Mouse (Mus musculus) large intestine, adult 2 months (tissue): ENCODE results near the gene Plg. TPM values are rescaled to one million over a fixed set of nuclear protein-coding genes. Genes with fewer than 3 reads are reported as not detected.

Source experiments
- DNase-seq: peaks from one replicate; pipeline ENCODE4 v3.0.0-alpha.2; 2012; ENCODE audit warnings: low read depth, low spot score
- WGBS: fragments of 180-500 bp; shearing (Covaris S2); methylation state at CpG from one replicate; pipeline ENCODE4 v1.1.7; 2018; 5-methylcytosine and 5-hydroxymethylcytosine counted together
- polyA plus RNA-seq: library from polyadenylated mRNA; depleted of rRNA; stranded (reverse); fragments of >200 nt; gene quantifications from 2 replicates; pipeline ENCODE4 v1.2.3, GENCODE M21; 2012

Plg gene
- polyA plus RNA-seq, 1 experiment: 0.09 TPM

DNA sequence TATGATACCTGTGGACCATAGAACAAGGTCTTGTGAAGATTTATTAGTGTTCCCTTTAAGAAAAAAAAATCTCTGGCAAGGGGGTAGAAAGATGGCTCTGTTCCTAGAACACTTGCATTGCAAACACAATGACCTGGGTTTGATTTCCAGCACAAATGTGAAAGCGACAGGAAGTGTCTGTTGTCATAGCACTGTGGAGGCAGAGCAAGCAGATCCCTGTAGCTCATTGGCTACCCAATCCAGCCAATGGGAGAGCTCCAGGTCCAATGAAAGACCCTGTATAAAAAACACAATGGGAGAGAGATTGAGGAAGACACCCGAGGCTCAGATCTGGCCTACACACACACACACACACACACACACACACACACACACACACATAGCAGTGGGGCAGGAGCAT lies 4.1 kb downstream of the Plg start:
- DNase-seq: no peak

DNA sequence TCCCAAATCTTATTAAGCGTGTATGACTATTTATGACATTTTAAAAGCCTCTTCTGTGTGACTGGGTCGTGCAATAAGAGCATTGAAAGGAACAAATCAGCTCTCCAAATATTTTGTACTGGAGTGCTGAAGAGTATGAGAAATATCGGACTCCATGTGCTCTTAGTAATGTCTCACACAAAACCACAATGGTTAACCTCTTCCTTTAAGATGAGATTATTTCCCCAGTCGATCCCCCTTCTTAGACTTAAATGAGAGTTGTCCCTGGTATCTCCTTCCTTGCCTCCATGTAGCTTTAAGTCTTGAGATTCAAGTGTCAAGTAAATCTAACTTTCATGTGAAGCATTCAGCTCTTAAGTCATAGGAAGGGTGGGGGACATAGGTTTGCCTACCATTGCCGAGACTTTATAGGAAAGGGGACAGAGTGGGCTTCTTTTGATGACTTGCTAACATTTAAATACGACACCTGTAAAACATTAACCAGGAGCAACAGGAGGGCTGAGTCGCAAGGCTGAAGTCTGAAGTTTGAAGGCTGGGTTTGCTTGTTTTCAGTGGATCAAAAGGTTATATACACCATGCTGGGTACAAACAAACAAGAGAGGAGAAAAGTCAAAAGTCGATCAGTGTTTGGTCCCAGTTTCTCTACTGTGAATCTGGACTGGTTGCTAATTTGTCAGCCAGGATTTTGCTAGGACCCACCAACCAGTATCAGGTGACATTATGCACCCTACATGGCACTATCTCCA lies 6.8 kb downstream of the Plg start:
- no peak for DNase-seq
- WGBS: 38% methylated on average over 8 of the region's 8 CpGs

More for the DNA sequence above, 4.1 kb downstream of the Plg start:
- 44% methylated on average over 2 of the region's 2 CpGs for WGBS

DNA sequence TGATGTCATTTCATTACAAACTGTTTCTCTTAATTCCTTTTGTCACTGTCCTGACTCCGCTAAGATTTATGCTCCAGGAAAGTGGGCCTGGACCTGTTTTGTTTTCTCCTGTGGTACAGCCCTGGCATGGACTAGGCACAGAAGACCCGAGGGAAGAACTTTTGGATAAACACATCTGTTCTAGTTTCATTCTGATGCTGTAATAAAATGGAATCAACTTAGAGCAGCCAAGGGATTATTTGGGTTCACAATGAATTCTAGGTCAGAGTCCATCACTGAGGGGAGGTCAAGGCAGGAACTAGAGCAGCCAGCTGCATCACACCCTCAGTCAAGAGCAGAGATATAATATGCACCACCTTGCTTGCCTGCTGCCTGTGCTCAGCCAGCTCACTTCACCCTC lies 9.4 kb downstream of the Plg start:
- DNase-seq: no peak
- 51% methylated on average over 2 of the region's 2 CpGs for WGBS

DNA sequence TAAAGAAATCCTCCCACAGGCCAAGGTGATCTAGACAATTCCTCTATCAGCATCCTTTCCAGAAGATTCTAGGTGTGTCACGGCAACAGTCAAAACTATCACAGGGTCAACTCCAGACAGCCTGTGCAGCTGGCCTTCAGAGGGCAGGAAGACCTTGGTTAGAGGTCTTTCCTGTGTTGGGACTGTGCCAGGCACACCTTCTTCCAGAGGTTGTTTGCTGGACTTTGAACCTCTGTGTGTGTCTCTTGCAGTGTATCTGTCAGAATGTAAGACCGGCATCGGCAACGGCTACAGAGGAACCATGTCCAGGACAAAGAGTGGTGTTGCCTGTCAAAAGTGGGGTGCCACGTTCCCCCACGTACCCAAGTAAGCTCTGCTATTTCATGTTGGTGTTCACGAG lies 9.8 kb downstream of the Plg start:
- no peak for DNase-seq
- 80% methylated on average over 7 of the region's 7 CpGs for WGBS

DNA sequence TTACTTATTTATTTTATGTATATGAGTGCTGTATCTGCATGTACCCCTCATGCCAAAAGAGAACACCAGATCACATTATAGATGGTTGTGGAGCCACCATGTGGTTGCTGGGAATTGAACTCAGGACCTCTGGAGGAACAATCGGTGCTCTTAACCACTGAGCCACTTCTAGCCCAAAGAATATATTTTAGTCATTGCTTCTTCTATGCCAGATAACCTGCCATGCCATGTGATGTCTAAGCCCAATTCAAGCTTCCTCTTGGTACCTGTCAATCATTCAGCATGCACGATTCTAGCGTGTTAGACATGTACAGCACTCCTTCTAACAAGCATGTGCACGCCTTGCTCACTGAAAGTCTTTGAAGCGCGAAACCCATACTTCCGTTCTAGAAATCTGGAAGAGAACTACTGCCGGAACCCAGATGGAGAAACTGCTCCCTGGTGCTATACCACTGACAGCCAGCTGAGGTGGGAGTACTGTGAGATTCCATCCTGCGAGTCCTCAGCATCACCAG lies 17.8 kb downstream of the Plg start:
- 88% methylated on average over 9 of the region's 9 CpGs for WGBS
- DNase-seq: no peak

DNA sequence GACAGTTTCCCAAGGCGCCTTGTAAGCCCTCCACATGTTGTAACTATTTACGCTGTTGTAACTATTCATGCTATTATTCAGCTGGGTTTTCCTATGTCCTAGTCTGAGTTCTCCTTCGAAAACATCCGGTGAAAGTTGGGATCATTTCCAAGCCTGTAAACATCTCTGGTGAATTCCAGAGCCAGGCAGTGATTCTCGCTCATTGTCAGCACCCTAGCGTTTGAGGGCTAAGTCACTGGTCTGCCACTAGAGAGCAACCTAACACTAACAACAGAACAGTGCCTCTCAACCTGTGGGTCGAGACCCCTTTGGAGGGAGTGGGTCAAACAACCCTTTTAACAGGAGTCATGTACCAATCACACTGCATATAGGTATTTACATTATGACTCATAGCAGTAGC lies 25.0 kb downstream of the Plg start:
- 36% methylated on average over 7 of the region's 7 CpGs for WGBS
- no peak for DNase-seq

DNA sequence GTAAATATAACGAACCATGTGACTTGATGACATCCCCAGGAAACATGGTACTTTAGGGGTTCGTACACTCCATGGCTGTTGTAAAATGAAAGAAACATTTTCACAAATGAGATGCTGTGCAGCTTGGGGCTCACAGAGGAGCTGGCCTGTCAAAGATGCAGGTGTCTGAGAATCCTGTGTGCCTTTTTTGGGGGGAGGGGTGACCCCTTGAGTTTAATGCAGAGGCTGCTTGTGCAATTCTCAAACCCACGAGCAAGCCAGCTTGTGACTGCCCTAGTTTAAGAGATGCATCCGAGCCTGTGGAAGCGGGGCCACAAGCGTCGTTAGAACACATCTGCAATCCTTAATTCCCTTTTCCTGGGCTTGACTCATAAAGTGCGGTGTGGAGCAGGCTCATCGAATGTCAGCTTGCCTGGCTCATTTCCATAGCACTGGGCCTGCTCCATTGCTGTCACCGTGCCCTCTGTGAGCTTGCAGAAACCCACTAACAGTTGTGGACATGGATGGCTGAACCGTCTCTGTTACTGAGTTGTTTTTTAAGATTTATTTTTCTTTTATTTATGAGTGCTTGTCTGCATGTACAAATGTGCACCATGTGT lies 31.0 kb downstream of the Plg start:
- WGBS: 68% methylated on average over 11 of the region's 11 CpGs
- no peak for DNase-seq

DNA sequence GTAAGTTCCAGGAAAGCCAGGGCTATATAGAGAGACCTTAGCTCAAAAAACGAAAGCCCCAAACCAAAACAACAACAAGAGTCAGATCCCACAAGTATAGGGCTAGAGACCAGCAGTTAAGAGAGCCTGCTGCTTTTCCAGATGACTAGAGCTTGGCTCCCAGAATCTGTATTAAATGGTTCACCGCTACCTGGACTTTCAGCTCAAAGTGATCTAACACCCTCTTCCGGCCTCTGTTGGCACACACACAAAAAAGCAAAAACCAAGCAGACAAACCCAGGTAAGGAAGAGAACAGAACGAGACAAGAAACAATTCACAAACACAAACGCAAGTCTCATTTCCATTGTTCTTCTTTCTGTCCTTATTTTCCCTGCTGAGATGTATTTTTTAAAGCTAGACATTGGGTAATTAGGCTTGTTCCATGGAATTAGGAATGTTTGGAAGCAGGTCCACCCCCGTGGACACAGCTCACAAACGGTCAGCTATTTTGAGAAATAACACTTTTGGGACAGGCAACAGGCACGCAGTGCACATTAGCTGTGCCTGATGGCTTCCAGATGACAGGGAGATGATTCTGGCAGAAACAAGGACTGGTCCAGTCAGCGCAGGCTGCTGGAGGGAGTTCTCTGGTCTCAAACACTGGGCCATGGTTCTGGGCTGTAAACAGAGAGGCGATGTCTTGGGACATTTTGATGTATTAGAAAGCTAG lies 33.9 kb downstream of the Plg start:
- WGBS: 62% methylated on average over 10 of the region's 10 CpGs
- DNase-seq: no peak

DNA sequence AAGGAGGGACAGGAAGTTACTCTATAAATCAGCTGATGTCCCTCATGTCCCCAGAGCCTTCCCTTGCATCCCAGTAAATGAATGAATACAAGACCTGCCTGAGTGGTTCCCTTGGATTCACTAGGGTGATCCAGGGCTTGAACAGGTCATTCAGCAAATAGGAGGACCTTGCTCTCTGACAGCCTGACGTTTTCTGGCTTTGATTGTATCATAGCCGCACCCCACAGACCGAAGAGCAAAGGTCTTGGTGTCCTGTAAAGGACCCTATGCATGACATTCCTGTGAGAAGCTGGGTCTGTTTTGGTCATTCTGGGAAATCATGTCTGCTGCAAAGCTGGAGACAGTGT lies 34.5 kb downstream of the Plg start:
- DNase-seq: no peak
- 39% methylated on average over 3 of the region's 3 CpGs for WGBS

DNA sequence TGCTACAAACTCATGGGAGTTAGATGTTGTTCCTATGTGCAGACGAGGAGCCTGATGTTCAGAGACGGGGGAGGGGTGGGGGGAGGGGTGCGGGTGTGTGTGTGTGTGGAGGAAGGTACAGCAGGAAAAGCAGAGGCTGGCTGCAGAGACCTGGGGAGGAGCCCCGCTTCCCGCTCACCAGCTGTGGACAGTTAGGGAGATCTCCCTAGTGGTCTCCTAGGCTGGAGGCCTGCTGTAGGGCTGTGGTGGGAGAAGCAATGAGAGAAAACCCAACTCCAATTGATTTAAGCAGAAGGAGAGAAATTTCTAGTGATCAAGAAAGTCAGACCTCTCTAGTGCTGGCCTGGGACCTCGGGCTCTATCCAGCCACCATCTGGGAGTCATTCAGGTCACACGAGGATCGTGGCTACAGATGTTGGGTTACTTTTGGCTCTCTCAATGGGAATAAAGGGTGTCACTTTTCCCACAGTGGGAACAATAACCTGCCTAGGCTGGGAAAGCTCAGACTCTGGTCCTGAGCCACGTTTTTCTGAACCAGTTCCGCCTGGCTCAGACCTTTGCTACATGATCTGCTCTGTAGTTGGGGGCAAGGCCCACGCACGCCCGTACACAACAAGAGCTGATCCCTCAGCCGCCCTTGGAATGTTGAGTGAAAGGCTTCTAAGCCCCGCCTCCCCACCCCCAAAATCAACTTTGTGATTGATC lies 36.8 kb downstream of the Plg start:
- no peak for DNase-seq

DNA sequence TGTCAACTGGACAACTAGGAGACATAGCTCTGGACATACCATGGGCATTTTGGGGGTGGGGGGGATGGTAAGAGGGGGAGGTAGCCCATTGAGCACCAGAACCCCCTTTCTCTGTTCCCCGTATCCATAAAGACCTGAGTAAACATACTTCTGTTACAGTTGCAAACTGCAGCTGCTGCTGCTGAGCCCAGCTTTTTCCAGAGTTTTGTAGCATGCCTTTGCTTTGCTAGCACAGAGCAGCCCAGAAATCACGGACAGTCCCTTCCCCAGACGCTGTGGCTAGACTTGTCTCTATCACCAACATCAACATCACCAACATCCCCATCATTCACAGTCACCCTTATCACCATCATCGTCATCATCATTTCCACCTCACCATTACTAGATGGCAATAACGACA lies 37.3 kb downstream of the Plg start:
- 57% methylated on average over 5 of the region's 5 CpGs for WGBS
- DNase-seq: no peak

More for the DNA sequence above, 36.8 kb downstream of the Plg start:
- WGBS: 51% methylated on average over 15 of the region's 15 CpGs

DNA sequence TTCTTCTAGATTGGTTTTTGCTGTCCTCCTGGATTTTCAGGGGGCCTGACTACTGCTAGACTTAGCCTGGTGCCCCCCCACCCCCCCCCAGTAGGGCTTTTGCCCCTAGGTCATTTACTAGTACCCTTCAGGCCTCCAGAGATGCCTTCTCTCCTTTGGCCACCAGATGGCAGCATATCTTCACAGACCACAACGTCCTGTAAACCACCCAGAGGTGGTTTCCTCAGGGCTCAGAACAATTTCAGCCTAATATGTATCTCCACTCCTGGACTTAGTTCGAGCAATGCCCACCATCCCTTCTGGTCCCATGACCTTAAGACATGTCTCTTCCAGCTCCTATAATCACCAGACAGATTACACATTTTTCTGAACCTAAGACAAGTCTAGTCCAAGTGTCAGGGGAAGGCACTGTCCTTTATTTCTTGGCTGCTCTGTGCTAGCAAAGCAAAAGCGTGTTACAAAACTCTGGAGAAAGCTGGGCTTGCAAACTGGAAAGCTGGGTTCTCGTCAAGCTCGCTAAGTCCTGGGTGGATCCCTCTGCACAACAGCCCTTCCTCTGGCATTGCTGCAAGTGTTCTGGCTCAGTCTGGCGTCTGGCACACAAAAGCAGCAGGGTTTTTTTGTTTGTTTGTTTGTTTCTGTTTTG lies 38.0 kb downstream of the Plg start:
- peak; percentile 39 for DNase-seq
- 36% methylated on average over 6 of the region's 6 CpGs for WGBS

DNA sequence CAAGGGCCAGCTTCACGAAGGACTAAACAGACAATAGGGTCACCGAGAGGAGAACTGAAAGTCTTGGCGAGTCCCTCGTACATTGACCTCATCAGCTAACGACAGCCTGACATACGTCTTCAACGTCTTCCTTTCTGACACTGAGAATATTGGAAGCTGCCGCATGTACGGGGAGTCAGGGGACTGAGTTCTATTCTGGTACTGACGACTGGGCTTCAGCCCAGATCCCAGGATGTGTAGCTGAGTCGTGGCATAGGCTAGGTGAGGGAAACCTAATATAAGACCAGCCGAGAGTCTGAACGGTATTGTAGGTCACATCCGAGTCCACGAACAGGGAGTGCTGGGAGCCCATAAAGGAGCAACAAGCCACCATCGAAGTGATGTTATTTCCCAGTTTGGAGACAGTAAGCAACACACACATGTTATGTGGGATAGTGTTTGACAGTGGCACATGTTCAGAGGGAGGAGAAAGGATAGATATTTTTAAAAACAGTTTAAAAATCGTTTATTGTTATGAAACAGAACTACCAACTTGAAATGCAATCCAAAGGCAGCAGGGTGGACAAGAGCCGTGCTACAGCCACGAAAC lies 41.2 kb downstream of the Plg start:
- WGBS: 53% methylated on average over 19 of the region's 19 CpGs

DNA sequence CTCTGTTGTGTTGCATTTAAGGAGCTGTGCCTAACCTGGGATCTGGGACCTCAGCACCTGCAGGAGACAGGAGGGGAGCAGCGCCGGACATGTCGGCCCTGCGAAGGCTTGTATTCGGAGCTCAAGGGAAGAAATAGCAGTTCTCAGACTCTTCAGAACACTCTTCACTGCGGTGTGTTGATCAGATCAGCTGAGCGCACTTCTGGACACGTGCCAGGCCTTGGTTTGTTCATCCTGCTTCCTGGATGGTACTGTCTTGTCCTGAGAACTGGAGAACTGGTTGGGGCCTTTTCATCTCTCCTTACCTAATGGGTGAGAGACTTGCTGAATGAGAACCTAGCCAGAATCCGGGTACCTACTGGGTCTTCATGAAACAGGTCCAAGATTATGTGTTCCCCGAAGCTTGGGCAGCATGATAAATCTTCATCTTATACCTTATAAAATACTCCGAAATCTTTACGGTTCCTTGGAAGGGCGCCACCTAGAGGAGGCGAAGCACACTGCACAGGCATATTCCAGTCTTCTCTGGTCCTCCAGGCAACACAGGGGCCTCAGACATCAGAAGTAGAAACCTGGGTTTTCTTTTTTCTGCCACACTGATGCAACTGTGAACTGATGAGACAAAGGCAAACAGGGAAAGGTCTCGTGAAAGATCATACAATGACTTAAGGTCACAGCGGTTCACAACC lies 42.6 kb downstream of the Plg start:
- WGBS: 71% methylated on average over 16 of the region's 16 CpGs
- no peak for DNase-seq

More for the DNA sequence above, 41.2 kb downstream of the Plg start:
- DNase-seq: no peak

DNA sequence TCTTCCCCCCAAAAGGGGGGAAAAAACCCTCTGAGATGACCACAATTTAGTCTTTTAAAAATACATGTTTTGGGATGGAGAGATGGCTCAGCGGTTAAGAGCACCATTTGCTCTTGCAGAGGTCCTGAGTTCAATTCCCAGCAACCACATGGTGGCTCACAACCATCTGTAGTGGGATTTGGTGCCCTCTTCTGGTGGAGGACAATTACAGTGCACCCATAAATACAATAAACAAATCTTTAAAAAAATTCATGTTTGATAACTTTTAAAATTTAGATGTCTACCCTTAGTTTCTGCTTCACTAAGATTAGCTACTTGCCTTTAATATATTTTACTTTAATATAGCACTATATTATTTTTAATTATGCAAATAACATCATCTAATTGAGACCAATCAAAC lies 43.7 kb downstream of the Plg start:
- WGBS: 97% methylated on average over 1 of the region's 1 CpGs
- DNase-seq: no peak

DNA sequence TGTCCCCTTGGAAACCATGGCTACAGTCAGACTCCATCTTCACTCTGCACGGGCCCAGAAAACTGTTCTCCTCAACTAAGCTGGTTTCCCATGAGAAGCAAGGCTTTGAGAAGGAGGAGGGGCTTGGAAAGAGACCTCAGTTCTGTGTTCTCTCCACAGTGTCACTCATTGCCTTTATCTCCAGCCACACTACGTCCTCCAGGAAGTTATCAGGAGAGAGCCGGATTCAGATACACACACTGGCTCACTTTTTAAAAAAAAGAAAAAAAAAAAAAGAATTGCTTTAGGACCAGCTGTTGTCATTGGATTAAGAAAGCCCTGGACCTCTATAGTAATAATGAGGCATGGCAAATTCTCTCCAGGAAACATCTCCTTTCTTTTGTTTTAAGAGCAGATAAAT lies 48.7 kb downstream of the Plg start:
- no peak for DNase-seq
- 49% methylated on average over 3 of the region's 3 CpGs for WGBS

DNA sequence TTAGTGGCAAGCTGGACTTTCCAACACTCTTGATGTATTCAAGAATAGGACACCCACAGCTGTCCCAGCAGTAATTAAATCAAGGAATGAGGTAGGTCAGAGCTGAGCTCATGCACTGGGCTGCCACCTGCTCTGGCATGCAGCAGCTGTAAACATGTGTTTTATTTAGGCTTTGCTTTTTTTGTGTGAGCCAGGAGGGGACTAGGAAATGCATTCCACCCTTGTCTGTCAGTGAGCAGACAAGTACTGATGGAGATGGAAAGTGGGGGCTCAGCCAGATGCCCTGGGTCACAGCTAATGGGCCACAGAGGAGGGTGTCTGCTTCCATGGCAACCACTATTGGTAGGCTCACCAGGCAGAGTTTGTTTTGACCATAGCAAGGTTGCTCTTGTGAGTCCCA lies 50.0 kb downstream of the Plg start:
- no peak for DNase-seq

DNA sequence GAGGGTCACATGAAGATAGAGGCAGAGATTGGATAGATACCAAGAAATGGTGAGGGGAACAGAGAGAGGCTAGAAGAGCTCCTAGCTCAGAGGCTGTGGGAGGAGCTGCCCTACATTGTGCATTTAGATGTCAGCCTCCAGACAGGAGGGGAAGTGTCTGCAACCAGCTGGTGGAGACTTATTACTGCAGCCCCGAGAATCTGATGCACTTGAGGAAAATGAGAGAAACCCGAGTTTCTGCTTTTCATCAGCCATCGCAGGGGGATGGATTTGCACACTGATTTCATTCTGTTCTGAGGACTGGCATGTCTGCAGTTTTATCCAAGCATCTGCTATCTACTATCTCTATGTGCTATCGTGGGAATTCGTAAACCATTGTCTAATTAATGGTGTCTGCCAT lies 53.3 kb downstream of the Plg start:
- no peak for DNase-seq
- 53% methylated on average over 5 of the region's 5 CpGs for WGBS

DNA sequence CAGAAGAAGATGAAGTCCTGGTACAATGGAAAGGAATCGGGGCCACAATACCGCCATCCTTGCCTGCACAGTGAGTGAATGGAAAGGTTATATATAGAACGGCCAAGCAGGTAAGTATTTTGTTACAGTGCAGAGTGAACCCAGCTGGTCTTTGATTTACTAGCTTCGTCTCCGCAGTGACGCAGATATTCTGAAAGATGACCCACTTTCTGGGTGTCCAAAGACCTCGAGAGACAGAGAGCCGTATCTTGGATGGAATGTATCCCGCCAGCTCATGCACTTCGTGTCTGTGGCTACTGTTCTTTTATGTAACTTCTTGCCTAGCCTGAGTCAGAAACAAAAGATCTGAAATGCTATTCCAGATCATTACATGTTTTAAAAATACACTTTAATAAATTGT lies 59.4 kb downstream of the Plg start:
- no peak for DNase-seq
- WGBS: 79% methylated on average over 10 of the region's 10 CpGs
